Mouse (Mus musculus): ENCODE results near the gene Agtrap. TPM values are rescaled to one million over a fixed set of nuclear protein-coding genes. Genes with fewer than 3 reads are reported as not detected.

Gene Agtrap
- polyA plus RNA-seq, 1 experiment = 10.2 TPM

DNA sequence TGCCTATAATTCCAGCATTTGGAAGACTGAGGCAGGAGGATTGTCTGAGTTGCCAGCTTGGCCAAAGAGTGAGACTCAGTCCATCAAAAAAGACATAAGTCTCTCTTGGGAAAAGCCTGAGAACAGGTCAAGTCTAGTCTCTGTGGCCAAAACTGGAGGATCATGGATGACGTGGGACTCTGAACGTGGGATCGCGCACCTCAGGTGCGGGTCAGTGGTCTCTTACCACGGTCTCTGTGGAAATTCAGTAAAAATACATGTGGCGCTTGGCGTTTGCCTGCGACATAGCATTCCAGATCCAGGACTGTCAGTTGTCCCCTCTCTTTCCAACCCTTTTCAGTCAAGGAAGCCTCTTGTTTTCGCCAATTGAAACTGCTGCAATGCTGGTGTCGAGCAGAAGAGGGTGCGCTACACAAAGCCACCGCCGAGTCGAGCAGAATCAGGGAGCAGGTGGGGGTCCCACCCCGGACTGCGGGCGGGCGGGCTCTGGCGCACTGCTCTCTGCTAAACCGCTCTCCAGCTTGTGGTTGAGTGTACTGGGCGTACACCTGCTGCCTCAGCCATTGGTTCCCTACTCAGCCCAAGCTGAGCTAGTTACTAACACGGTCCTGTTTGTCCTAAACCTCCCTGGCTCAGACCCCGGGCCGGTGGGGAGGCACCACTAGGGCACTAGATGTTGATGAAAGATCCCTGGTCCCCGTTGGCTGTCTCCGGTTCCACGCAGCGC, 14.1 kb upstream of the Agtrap start:
- Histone ChIP-seq H3K4me1 (ENCODE audit: control insufficient read depth, insufficient read depth, low read length) (no peaks in the 10 kb centered on the region), H3K4me3 (replicated peaks; ENCODE audit: insufficient read depth, low read depth, low read length) (peak overlapping the region; percentile 36), H3K27me3 (ENCODE audit: control insufficient read depth, insufficient read depth, low read length) (no peaks in the 10 kb centered on the region), H3K27ac (ENCODE audit: insufficient read depth, low read length) (no peak overlapping the region)
- WGBS = 25% methylated on average over 29 of the region's 29 CpGs
- no peak for TF ChIP-seq POLR2A (IDR thresholded peaks at IDR 0.05; ENCODE audit: borderline replicate concordance, insufficient read depth, low read length)
- peak; percentile 64 for TF ChIP-seq CTCF (IDR thresholded peaks at IDR 0.05; ENCODE audit: borderline replicate concordance, insufficient read depth, low read depth, low read length)
- peak; percentile 64 to 74 for DNase-seq

DNA sequence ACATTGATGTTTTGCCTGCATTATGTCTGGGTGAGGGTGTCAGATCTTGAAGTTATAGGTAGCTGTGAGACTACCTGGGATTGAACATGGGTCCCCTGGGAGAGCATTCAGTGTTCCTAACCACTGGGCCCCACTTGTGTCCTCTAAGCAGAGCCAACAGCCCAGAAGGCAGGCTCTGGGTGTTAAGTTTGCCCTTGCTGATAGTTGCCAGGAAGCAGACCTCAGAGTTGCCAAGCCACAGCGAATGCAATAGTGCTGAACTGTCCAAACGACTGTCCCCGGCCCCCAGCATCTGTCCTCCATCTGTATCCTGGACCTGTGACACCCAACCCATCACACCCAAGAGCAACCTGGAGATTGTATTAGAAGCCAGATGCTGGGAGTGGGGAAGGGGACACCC, 10.8 kb upstream of the Agtrap start:
- 47% methylated on average over 3 of the region's 3 CpGs for WGBS
- Histone ChIP-seq H3K4me1 (ENCODE audit: control insufficient read depth, insufficient read depth, low read length) (no peaks in the 10 kb centered on the region), H3K27me3 (ENCODE audit: control insufficient read depth, insufficient read depth, low read length) (no peaks in the 10 kb centered on the region), H3K27ac (ENCODE audit: insufficient read depth, low read length) (no peak overlapping the region), H3K4me3 (replicated peaks; ENCODE audit: insufficient read depth, low read depth, low read length) (no peak overlapping the region)
- no peak for DNase-seq
- no peak for TF ChIP-seq CTCF (IDR thresholded peaks at IDR 0.05; ENCODE audit: borderline replicate concordance, insufficient read depth, low read depth, low read length)
- no peak for TF ChIP-seq POLR2A (IDR thresholded peaks at IDR 0.05; ENCODE audit: borderline replicate concordance, insufficient read depth, low read length)

DNA sequence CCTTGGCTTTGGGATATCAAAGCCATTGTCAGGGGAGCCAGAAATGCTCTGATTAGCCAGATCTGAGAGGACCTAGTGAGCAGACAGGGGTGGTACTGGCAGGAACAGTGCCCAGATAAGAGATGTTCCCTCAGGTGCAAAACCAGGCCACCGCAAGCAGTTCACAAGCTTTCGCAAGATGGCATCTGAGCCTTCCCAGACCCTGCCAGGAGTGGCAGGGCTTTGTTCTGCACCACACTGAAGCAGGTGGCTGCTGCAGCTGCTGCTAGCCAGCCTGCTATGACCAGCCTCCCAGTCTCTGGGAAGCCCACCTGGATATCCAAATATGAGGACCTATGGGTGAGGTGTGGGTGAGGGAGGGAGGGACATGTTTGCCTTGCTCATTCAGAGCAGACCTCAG, 10.1 kb upstream of the Agtrap start:
- no peak for DNase-seq
- H3K4me3 ChIP-seq (replicated peaks; ENCODE audit: insufficient read depth, low read depth, low read length) = no peak overlapping the region
- no peaks in the 10 kb centered on the region for H3K27me3 ChIP-seq (ENCODE audit: control insufficient read depth, insufficient read depth, low read length)
- TF ChIP-seq CTCF (IDR thresholded peaks at IDR 0.05; ENCODE audit: borderline replicate concordance, insufficient read depth, low read depth, low read length) (no peak), POLR2A (IDR thresholded peaks at IDR 0.05; ENCODE audit: borderline replicate concordance, insufficient read depth, low read length) (no peak)
- no peak overlapping the region for H3K27ac ChIP-seq (ENCODE audit: insufficient read depth, low read length)
- no peaks in the 10 kb centered on the region for H3K4me1 ChIP-seq (ENCODE audit: control insufficient read depth, insufficient read depth, low read length)
- 71% methylated on average over 2 of the region's 2 CpGs for WGBS

DNA sequence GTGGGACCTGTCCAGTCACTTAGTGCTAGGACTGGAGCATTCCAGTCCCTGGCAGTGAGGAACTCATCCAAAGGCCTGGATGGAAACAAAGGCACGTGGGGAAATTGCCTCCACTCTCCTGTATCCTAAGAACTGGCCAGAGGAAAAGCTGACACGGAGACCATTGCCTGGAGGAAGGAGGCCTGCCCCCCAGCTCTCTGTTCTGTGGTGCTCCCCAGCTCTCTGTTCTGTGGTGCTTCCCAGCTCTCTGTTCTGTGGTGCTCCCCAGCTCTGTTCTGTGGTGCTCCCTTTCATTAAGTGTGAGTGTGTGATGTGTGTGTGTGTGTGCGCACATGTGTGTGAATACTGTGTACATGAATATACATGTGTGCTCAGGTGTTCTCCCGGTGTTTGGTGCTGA, 7.2 kb upstream of the Agtrap start:
- H3K4me1 ChIP-seq (ENCODE audit: control insufficient read depth, insufficient read depth, low read length) = no peaks in the 10 kb centered on the region
- no peak overlapping the region for H3K27ac ChIP-seq (ENCODE audit: insufficient read depth, low read length)
- H3K4me3 ChIP-seq (replicated peaks; ENCODE audit: insufficient read depth, low read depth, low read length) = no peak overlapping the region
- no peaks in the 10 kb centered on the region for H3K27me3 ChIP-seq (ENCODE audit: control insufficient read depth, insufficient read depth, low read length)
- no peak for TF ChIP-seq POLR2A (IDR thresholded peaks at IDR 0.05; ENCODE audit: borderline replicate concordance, insufficient read depth, low read length)
- no peak for TF ChIP-seq CTCF (IDR thresholded peaks at IDR 0.05; ENCODE audit: borderline replicate concordance, insufficient read depth, low read depth, low read length)
- WGBS = 81% methylated on average over 4 of the region's 4 CpGs
- DNase-seq = no peak

DNA sequence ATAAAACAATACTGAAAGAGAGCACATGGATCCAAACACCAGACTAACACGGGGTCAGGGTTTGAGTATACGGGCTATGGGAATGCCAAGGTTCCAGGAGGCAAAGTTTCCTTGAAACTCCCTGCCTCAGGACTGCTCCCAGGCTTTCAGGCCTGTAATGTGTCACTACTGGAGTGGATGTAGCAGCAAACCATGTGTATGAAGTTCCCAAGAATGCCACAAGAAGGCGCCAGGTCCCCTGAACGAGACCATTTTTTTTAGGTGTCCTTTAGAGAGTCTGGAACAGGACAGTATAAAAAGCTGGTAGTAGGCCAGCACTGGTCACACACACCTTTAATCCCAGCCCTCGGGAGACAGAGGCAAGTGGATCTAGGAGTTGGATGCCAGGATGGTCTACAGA, 6.3 kb upstream of the Agtrap start:
- Histone ChIP-seq H3K27ac (ENCODE audit: insufficient read depth, low read length) (no peak overlapping the region), H3K4me3 (replicated peaks; ENCODE audit: insufficient read depth, low read depth, low read length) (no peak overlapping the region), H3K27me3 (ENCODE audit: control insufficient read depth, insufficient read depth, low read length) (no peaks in the 10 kb centered on the region), H3K4me1 (ENCODE audit: control insufficient read depth, insufficient read depth, low read length) (no peaks in the 10 kb centered on the region)
- 76% methylated on average over 5 of the region's 5 CpGs for WGBS
- TF ChIP-seq POLR2A (IDR thresholded peaks at IDR 0.05; ENCODE audit: borderline replicate concordance, insufficient read depth, low read length) = no peak
- no peak for TF ChIP-seq CTCF (IDR thresholded peaks at IDR 0.05; ENCODE audit: borderline replicate concordance, insufficient read depth, low read depth, low read length)
- no peak for DNase-seq

DNA sequence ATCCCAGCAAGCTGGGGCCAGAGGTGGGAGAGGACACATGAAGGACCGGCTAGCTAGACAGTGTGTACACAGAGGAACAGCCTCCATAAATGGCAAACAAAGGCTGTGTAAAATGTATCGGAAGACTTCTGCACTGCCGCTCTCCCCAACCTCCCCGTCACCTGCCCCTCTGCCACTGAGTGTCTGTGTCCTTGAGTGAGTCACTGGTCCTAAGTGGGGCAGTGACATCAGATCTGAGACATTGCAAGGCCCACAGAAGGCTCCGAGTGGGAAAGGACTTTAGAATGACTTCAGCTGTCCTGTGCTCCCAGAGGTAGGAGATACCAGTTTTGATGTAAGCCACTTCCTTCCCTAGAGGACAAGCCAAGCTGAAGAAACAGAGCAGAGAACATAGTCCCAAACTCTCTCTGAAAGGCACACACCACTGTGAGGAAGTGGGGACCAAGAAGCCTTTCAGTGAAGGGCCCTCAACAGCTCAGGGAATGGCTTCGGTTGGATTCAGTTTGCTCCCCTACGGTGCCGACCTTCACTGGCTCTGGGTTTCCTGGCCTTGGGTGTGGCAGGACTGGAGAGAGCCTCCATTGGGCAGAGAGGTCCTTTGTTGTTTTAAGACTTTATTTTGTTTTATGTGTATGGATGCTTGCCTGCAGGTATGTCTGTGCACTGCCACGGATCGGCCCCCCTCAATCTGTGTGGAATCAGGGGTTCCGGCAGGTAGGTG, 4.9 kb upstream of the Agtrap start:
- no peak overlapping the region for H3K4me3 ChIP-seq (replicated peaks; ENCODE audit: insufficient read depth, low read depth, low read length)
- no peak overlapping the region for H3K27ac ChIP-seq (ENCODE audit: insufficient read depth, low read length)
- H3K27me3 ChIP-seq (ENCODE audit: control insufficient read depth, insufficient read depth, low read length) = no peaks in the 10 kb centered on the region
- TF ChIP-seq CTCF (IDR thresholded peaks at IDR 0.05; ENCODE audit: borderline replicate concordance, insufficient read depth, low read depth, low read length) = no peak
- TF ChIP-seq POLR2A (IDR thresholded peaks at IDR 0.05; ENCODE audit: borderline replicate concordance, insufficient read depth, low read length) = no peak
- DNase-seq = no peak
- WGBS = 89% methylated on average over 11 of the region's 11 CpGs
- H3K4me1 ChIP-seq (ENCODE audit: control insufficient read depth, insufficient read depth, low read length) = peaks cover 4% of the 10 kb centered on the region; the same call in 1 of the 2 replicates

DNA sequence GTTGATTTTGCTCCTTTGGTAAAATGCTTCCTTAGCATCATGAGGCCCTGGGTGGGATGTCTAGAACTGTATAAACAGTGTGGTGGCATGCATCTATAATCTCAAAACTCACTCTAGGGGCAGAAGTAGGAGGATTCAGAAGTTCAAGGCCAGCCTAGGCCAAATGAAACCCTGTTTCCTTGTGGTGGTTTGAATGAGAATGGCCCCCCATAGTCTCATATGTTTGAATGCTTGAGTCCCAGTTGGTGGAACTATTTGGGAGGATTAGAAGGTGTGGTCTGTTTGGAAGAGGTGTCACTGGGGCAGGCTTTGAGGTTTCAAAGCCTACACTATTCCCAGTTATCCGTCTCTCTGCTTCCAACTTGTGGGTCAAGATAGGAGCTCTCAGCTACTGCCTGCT, 3.4 kb upstream of the Agtrap start:
- Histone ChIP-seq H3K4me3 (replicated peaks; ENCODE audit: insufficient read depth, low read depth, low read length) (no peak overlapping the region), H3K4me1 (ENCODE audit: control insufficient read depth, insufficient read depth, low read length) (peaks cover 4% of the 10 kb centered on the region; the same call in 1 of the 2 replicates), H3K27ac (ENCODE audit: insufficient read depth, low read length) (no peak overlapping the region), H3K27me3 (ENCODE audit: control insufficient read depth, insufficient read depth, low read length) (no peaks in the 10 kb centered on the region)
- WGBS = 100% methylated on average over 1 of the region's 1 CpGs
- no peak for DNase-seq
- TF ChIP-seq POLR2A (IDR thresholded peaks at IDR 0.05; ENCODE audit: borderline replicate concordance, insufficient read depth, low read length) = no peak
- no peak for TF ChIP-seq CTCF (IDR thresholded peaks at IDR 0.05; ENCODE audit: borderline replicate concordance, insufficient read depth, low read depth, low read length)

DNA sequence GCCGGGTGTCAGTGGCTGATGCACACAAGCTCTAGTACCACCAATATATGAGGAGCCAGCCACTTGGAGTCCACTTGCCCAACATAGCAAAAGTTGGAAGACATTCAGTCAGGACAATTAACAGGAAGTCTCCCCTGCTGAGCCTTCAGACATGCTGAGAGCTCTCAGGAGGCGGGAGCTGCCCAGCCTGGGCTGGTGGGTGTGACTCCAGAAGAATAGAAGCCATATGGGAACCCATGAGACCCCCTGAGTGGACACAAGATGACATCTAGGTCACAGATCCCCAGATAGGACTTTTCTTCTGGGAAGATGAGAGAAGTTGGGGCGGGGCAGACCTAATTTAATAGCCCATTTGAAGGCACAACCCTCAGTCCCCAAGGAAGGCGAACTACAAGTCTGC, 1.3 kb upstream of the Agtrap start:
- no peak for TF ChIP-seq POLR2A (IDR thresholded peaks at IDR 0.05; ENCODE audit: borderline replicate concordance, insufficient read depth, low read length)
- no peak for TF ChIP-seq CTCF (IDR thresholded peaks at IDR 0.05; ENCODE audit: borderline replicate concordance, insufficient read depth, low read depth, low read length)
- no peak overlapping the region for H3K27ac ChIP-seq (ENCODE audit: insufficient read depth, low read length)
- no peaks in the 10 kb centered on the region for H3K27me3 ChIP-seq (ENCODE audit: control insufficient read depth, insufficient read depth, low read length)
- peaks cover 4% of the 10 kb centered on the region; the same call in 1 of the 2 replicates for H3K4me1 ChIP-seq (ENCODE audit: control insufficient read depth, insufficient read depth, low read length)
- no peak overlapping the region for H3K4me3 ChIP-seq (replicated peaks; ENCODE audit: insufficient read depth, low read depth, low read length)
- WGBS = 73% methylated on average over 4 of the region's 4 CpGs
- no peak for DNase-seq
